Mouse (Mus musculus) brain, adult 2 months (tissue): ENCODE measurements at regions not wholly inside any gene's neighbourhood (a gene's known extent, or its start where the extent isn't known, plus 50 kb on each side); places are given as distances from the start of the nearest gene placed in this dataset.

Source experiments
- DNase-seq: peaks from one replicate; pipeline ENCODE4 v3.0.0; 2011; ENCODE audit warnings: low read depth, low spot score

GRCm38 (mm10) chr2:122863343-122863970, 98.4 kb downstream of the Sqor start:
- no peak for DNase-seq

- DNase-seq, result peak; percentile 21
Observed at GRCm38 (mm10) chr2:122863971-122864348, 98.9 kb downstream of the Sqor start.

GRCm38 (mm10) chr2:122887111-122887510, 122.1 kb downstream of the Sqor start:
- DNase-seq, result no peak

- DNase-seq, result no peak
Observed at GRCm38 (mm10) chr2:122887526-122887925, 122.5 kb downstream of the Sqor start.

GRCm38 (mm10) chr2:122905129-122906072, 140.4 kb downstream of the Sqor start:
- no peak for DNase-seq

GRCm38 (mm10) chr2:122916772-122917171, 151.7 kb downstream of the Sqor start:
- peak; percentile 77 for DNase-seq

- peak; percentile 71 for DNase-seq
Observed at GRCm38 (mm10) chr2:122937922-122938321, 172.9 kb downstream of the Sqor start.

GRCm38 (mm10) chr2:122944841-122945240, 179.8 kb downstream of the Sqor start:
- DNase-seq, result no peak

- no peak for DNase-seq
Observed at GRCm38 (mm10) chr2:122945891-122946290, 180.9 kb downstream of the Sqor start.

- no peak for DNase-seq
Observed at GRCm38 (mm10) chr2:122949031-122949430, 184.0 kb downstream of the Sqor start.

- no peak for DNase-seq
Observed at GRCm38 (mm10) chr2:122961701-122962100, 196.7 kb downstream of the Sqor start.

- peak; percentile 76 for DNase-seq
Observed at GRCm38 (mm10) chr2:122968809-122969628, 204.0 kb downstream of the Sqor start.
